Mouse (Mus musculus) liver, embryonic 14.5 days (tissue): ENCODE measurements around the gene Sarm1.

ENCODE experiments used
- CTCF ChIP-seq: IDR thresholded peaks from 2 replicates; pipeline ENCODE4 v1.5.1; 2016; ENCODE audit warnings: antibody characterized with exemption, low read depth, control low read depth
- EP300 ChIP-seq: IDR thresholded peaks from 2 replicates; pipeline ENCODE4 v1.6.1; 2016; ENCODE audit warnings: antibody characterized with exemption, low read depth

GRCm38 (mm10) chr11:78545181-78545580 is 47.6 kb upstream of the Sarm1 start:
- no peak for TF ChIP-seq CTCF
- TF ChIP-seq EP300, result no peak
